Mouse (Mus musculus): ENCODE data around the gene Cdh20. TPM values are rescaled to one million over a fixed set of nuclear protein-coding genes. Genes with fewer than 3 reads are reported as not detected.

Gene Cdh20
- polyA plus RNA-seq, 1 experiment: not detected

DNA sequence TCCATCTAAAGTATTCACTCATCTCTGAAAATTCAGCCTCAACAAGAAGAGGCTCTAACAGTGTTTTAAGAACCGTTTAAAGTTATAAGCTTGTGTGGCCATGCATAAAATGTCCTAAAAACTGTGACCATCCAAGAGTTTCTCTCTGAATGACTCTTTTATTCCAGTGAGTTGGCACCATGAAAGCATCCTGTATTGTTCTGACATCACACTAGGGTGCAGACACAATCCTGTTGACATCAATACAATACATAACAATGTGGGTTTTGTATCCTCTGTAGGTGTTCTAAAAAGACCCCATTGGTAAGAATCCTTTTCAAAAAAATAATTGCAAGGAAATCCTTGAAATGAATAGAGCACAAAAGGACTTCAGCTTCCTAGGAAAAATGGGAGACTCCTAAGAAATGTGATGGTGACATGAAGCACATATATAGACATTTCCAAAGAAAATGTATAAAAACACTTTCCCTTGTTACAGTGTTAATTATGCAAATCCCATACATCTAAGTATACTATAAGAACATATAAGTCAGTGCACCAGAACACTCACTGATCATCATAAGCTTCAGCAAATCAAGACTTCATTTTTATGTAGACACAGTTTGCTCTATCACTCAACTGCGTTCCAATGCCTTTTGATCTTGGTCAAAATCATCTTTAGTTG lies 80.1 kb downstream of the Cdh20 start:
- no peak for TF ChIP-seq GATA1 (IDR thresholded peaks at IDR 0.05; ENCODE audit: low read length)

DNA sequence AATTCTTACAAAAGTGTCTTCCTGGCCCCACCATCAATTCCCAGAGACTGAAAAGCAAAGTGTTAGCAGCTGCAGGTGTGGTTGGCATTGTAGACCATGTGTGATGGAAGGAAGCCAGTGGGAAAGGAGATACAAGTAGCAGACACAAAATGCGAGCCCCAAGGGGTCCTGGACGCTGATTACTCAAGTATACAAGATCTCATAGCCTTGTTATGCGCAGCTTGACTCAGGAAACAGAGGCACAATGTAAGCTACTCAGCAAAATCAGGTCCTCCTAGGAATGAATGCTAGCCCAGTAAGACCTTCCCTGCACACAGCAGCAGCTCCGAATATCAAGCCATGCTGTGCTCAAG lies 80.6 kb downstream of the Cdh20 start:
- TF ChIP-seq GATA1 (IDR thresholded peaks at IDR 0.05; ENCODE audit: low read length): no peak

DNA sequence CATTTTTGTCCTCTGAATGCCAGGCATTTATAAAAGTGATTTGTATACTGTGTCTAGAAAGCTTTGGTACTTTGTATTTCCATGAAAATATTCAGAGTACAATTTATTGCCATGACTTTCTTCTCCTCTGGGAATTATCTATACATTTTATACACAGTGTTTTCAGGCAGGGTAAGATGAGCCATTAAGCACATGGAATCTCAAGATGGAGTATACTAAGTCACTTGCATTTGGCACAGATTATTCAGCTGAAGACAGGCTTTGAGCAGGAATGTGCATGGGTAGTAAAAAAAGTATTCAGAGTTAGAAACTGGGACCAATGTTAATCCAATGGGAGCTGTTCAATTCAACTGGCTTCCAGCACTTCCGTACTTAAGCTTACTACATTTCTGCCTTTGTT lies 109.1 kb downstream of the Cdh20 start:
- TF ChIP-seq GATA1 (IDR thresholded peaks at IDR 0.05; ENCODE audit: low read length): no peak

DNA sequence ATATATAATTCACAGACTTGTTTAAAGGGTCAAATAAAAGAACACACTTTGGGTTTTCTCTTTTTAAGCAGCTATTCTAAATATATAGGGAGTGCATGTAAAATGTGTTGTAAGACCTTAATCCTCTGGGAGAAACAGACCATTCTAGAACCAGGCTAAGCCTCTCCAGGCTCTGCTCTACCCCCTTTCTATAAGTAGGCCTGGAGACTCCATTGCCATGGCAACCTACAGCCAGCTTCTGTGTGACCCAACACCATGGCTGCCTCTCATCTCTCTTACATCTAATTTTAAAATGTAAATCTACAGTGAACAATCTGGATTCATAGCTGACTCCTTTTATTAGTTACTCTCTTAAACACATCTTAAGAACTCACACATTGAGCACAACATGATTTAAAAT lies 133.5 kb downstream of the Cdh20 start:
- TF ChIP-seq GATA1 (IDR thresholded peaks at IDR 0.05; ENCODE audit: low read length): no peak

GRCm38 (mm10) chr1:104903409-104903808 lies 135.1 kb downstream of the Cdh20 start:
- TF ChIP-seq GATA1 (IDR thresholded peaks at IDR 0.05; ENCODE audit: low read length): no peak

GRCm38 (mm10) chr1:104912407-104912806 lies 144.1 kb downstream of the Cdh20 start:
- no peak for TF ChIP-seq GATA1 (IDR thresholded peaks at IDR 0.05; ENCODE audit: low read length)

DNA sequence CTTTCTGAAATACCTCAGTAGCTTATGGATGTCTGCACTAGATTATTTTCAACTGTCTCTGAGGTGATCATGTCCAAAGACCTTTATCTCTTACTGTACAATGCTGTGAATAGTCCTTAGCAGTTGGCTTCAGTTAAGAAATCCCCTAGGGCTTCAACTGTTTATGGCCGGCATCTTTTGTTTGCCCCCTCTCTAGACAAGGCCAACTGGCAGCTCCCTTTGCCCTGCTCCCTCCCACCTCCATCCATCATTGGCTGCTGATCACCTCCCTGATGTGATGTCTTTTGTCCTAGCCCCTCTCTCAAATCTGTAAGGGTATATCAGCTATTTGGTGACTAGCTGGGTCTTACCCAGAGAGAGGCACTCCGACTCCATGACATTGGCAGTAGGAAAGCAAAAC lies 148.2 kb downstream of the Cdh20 start:
- TF ChIP-seq GATA1 (IDR thresholded peaks at IDR 0.05; ENCODE audit: low read length): no peak

DNA sequence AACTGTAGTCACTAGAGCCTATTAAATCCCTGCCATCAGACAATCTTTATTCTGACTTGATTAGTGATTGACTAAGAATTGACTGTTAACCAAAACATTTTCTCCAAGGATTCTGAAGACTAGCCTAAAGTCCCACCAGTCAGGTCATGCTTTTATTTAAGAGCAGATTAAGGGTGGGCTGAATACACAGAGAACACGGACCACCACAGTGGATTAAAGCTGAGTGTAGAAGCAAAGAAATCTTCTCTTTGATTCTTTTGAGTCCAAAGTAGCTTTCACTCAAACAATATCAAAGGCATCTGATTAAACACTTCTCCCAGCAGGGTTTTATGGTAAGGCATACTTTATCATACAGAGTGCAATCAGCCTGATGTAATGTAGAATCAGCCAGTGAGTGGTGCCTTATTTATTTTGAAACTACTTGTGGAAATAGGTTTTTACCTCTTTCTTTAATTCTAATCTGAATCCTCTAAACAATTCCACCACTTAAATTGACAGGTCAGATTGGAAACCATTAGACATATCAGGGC lies 149.0 kb downstream of the Cdh20 start:
- TF ChIP-seq GATA1 (IDR thresholded peaks at IDR 0.05; ENCODE audit: low read length): no peak

DNA sequence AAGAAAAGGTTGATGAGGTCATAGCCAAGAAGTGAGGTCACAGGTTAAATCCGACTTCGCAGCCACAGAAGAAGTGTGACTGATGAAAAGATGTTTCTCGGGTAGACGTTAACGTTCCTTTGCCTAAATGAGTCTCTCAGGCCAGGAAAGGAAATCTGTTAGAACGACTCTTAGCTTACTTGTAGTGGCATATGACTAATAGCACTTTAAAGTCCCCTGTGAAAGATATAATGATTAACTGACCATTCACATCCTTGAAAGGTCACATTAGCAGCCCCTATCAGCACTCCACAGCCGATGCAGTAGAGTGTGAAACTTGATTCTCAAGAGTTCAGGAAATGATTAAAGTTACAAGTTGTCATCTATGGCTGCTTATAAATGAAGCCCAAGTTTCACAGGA lies 164.7 kb downstream of the Cdh20 start:
- TF ChIP-seq GATA1 (IDR thresholded peaks at IDR 0.05; ENCODE audit: low read length): no peak

- no peak for TF ChIP-seq GATA1 (IDR thresholded peaks at IDR 0.05; ENCODE audit: low read length)
These were observed 168.6 kb downstream of the Cdh20 start for GRCm38 (mm10) chr1:104936966-104937365.

DNA sequence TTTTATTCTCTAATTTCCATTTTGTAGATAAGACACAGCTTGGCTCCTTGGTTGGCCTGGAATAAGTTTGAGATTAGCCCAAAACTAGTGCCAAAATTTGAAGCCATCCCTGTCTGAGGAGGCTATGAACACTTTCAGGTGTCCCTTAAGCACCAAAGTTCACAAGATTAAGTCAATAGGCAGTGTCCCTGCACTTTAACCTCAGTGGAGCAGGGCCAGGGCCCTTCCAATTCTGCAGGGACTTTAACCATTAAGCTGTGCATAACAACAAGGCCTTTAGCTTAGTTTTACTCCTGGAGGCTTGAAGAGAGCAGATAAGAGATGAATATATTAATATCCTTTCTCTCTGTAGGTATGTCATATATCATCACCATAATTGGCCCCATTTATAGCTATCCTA lies 170.8 kb downstream of the Cdh20 start:
- no peak for TF ChIP-seq GATA1 (IDR thresholded peaks at IDR 0.05; ENCODE audit: low read length)

- TF ChIP-seq GATA1 (IDR thresholded peaks at IDR 0.05; ENCODE audit: low read length): no peak
These were observed 176.3 kb downstream of the Cdh20 start for GRCm38 (mm10) chr1:104944470-104945109.

GRCm38 (mm10) chr1:104945110-104945489 lies 176.8 kb downstream of the Cdh20 start:
- no peak for TF ChIP-seq GATA1 (IDR thresholded peaks at IDR 0.05; ENCODE audit: low read length)

DNA sequence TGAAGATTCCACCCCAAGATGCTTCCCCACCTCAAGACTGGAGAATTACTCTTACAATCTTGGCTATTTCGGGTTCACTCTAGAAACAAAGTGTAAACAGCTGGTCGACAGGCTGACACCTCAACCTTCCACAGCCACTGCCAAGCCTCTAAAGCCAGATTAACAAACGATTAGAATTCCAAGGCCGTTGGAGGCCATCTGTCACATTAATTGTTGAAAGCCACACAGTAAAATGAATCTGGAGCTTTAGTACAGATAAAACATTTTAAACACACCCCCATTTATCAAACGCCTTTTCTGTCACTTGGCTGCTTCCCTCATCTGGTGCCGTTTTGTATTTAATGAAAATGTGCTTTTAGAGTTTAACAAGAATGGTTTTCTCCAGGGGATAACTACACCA lies 188.7 kb downstream of the Cdh20 start:
- no peak for TF ChIP-seq GATA1 (IDR thresholded peaks at IDR 0.05; ENCODE audit: low read length)

GRCm38 (mm10) chr1:104961670-104962069 lies 193.3 kb downstream of the Cdh20 start:
- no peak for TF ChIP-seq GATA1 (IDR thresholded peaks at IDR 0.05; ENCODE audit: low read length)

DNA sequence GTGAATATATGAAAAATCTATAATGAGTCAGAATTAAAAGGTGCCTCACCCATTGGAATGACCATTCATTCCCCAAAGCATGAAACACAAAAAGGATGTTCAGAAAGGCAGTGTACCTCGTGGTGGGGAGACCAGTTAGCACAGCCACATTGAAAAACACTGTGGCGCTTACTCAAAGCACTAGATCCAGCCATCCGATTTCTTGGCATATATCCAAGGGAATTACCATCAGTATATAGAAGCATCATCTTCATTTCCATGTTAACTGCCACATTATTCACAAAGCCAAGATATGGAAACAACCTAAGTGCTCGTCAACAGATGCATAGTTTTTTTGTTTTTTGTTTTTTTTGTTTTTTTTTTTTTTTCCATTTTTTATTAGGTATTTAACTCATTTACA lies 193.9 kb downstream of the Cdh20 start:
- TF ChIP-seq GATA1 (IDR thresholded peaks at IDR 0.05; ENCODE audit: low read length): no peak

GRCm38 (mm10) chr1:104979068-104979467 lies 210.7 kb downstream of the Cdh20 start:
- no peak for TF ChIP-seq GATA1 (IDR thresholded peaks at IDR 0.05; ENCODE audit: low read length)

Data from G1E-ER4 (cell line).